Mouse (Mus musculus) testis, adult 2 months (tissue): ENCODE measurements around the gene Cdk13. TPM values are rescaled to one million over a fixed set of nuclear protein-coding genes. Genes with fewer than 3 reads are reported as not detected.

Source experiments
- H3K27ac ChIP-seq: fragments of 200-500 bp; 2 replicates; pipeline ENCODE4 v1.5.1; 2012; ENCODE audit warnings: low read depth, low read length; ENCODE audit not compliant: control insufficient read depth, insufficient read depth
- H3K27me3 ChIP-seq: fragments of 200-500 bp; 2 replicates; pipeline ENCODE4 v1.6.1; 2012; ENCODE audit warnings: mild to moderate bottlenecking, low read length, moderate library complexity; ENCODE audit not compliant: control insufficient read depth, insufficient read depth
- H3K36me3 ChIP-seq: fragments of 200-500 bp; 2 replicates; pipeline ENCODE4 v1.6.1; 2012; ENCODE audit warnings: mild to moderate bottlenecking, low read length; ENCODE audit not compliant: control insufficient read depth, insufficient read depth
- H3K4me1 ChIP-seq: fragments of 200-500 bp; 2 replicates; pipeline ENCODE4 v1.6.1; 2012; ENCODE audit warnings: low read length; ENCODE audit not compliant: control insufficient read depth, insufficient read depth
- H3K4me3 ChIP-seq: fragments of 200-500 bp; 2 replicates; pipeline ENCODE4 v1.5.1; 2012; ENCODE audit warnings: low read depth, mild to moderate bottlenecking, low read length, moderate library complexity, mixed read lengths; ENCODE audit not compliant: control insufficient read depth
- CTCF ChIP-seq: fragments of 200-500 bp; IDR thresholded peaks from 2 replicates; pipeline ENCODE4 v1.5.1; 2012; ENCODE audit warnings: low read depth, mild to moderate bottlenecking, inconsistent platforms, low read length, moderate library complexity; ENCODE audit not compliant: control insufficient read depth, insufficient read depth, insufficient replicate concordance
- POLR2A ChIP-seq: fragments of 200-500 bp; IDR thresholded peaks from 2 replicates; pipeline ENCODE4 v1.6.1; 2012; ENCODE audit warnings: low read depth, mild to moderate bottlenecking, inconsistent platforms, low read length, moderate library complexity; ENCODE audit not compliant: control insufficient read depth
- polyA plus RNA-seq: library from polyadenylated mRNA; depleted of rRNA; stranded (reverse); fragments of >200 nt; gene quantifications from 2 replicates; pipeline ENCODE4 v1.2.3, GENCODE M21; 2012

Gene Cdk13
- polyA plus RNA-seq, 1 experiment, result 26.3 TPM

DNA sequence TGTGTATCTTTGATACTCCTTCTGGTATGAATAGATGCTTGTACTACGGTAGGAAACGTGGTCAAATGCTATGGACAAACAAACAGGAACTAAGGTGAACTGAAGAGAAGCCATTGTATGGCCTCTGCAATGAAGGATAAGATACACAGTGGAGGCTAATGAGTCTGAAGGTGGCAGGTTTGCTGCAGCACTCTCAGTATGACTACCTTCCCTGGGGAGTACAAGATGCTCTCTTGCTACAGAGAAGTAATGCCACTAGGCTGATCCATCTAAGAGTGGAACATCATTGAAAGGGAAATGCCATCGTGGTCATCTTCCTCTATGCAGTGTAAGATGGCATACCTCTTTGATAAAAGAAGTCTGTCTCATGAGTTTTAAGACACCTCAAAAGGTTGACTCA, 28.0 kb upstream of the Cdk13 start:
- H3K4me1 ChIP-seq, result peaks cover 2% of the 10 kb centered on the region; the same call in 1 of the 2 replicates
- TF ChIP-seq POLR2A (no peak), CTCF (no peak)
- no peaks in the 10 kb centered on the region for H3K36me3 ChIP-seq

DNA sequence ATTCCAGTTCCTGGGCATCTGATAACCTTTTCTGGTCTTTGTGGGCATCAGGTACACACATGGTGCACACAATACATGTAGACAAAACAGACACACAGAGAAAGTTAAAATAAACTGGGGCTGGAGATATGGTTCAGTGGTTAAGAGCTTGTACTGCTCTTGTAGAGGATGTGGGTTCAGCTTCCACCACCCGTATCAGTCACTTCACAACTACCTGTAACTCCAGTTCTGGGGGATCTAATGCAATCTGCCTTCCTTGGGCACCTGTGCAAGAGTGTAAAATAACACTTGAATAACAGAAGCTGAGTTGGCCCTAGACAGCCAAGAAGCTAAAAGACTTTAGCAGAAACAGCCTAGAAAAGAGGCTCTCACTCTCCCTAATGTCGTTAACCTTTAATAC, 12.3 kb upstream of the Cdk13 start:
- no peak overlapping the region for H3K4me3 ChIP-seq
- no peak overlapping the region for H3K27ac ChIP-seq
- H3K27me3 ChIP-seq, result no peaks in the 10 kb centered on the region
- TF ChIP-seq POLR2A, result no peak
- TF ChIP-seq CTCF, result no peak
- H3K4me1 ChIP-seq, result no peaks in the 10 kb centered on the region
- H3K36me3 ChIP-seq, result no peaks in the 10 kb centered on the region

More for the DNA sequence above, 28.0 kb upstream of the Cdk13 start:
- Histone ChIP-seq H3K27ac (no peak overlapping the region), H3K4me3 (no peak overlapping the region), H3K27me3 (no peaks in the 10 kb centered on the region)

DNA sequence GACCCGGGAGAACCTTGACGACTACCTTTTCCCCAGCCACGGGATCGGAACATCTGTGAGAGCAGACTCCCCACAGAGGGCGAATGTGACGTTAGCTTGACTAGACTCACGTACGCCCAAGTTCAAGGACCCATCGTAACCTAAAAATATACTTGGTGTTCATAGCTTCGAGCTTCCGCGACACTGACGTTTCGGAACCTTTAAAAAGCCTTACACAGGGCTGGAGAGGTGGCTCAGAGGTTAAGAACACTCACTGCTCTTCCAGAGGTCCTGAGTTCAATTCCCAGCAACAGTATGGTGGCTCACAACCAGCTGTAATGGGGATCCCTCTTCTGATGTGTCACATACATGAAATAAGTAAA, 698 bp upstream of the Cdk13 start:
- Histone ChIP-seq H3K4me1 (peaks cover 3% of the 10 kb centered on the region; the same call in 1 of the 2 replicates), H3K36me3 (no peaks in the 10 kb centered on the region), H3K27ac (peak overlapping the region; percentile 74), H3K4me3 (peak overlapping the region; percentile 78), H3K27me3 (no peaks in the 10 kb centered on the region)
- no peak for TF ChIP-seq CTCF
- no peak for TF ChIP-seq POLR2A

DNA sequence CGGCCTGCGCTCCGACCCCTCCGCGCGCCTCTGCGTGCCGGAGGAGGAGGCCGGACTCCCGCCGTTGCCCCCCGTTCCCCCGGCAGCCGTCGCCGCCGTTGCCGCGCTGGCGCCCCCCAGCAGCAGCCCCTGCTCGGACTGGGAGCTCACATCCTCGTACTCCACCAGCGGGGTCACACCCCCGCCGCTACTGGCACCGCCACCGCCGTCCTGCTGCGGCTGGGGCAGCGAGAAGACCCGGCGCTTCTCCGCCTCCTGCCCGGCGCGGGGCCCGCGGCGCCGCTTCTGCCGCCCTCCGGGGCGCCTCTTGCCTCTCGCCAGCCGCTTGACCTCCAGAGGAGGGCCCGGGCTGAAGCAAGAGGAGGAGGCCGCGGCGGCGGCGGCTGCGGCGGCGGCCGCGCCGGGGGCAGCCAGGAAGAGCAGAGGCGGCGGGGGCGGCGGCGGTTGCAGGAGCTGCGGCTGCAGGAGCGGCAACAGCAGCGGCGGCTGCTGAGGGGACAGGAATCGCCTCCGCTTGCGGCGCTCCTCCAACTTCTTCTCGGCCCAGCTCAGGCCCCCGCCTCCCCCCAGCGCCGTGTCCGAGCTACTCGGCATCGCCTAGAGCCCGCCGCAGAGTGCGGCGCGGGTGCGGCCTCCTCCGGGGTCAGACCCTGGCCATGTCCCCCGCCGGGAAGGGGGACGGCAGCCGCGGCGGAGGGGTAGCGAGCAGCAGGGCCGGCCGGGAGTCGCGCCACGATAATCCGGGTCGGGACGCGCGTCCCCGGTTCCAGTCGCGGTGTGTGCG, 647 bp downstream of the Cdk13 start:
- no peaks in the 10 kb centered on the region for H3K36me3 ChIP-seq
- H3K27ac ChIP-seq, result peak overlapping the region; percentile 92
- peaks cover 3% of the 10 kb centered on the region; the same call in 1 of the 2 replicates for H3K4me1 ChIP-seq
- H3K4me3 ChIP-seq, result peak overlapping the region; percentile 78
- H3K27me3 ChIP-seq, result no peaks in the 10 kb centered on the region
- TF ChIP-seq POLR2A (peak; percentile 5; the same call in 1 of the 2 replicates), CTCF (no peak)

DNA sequence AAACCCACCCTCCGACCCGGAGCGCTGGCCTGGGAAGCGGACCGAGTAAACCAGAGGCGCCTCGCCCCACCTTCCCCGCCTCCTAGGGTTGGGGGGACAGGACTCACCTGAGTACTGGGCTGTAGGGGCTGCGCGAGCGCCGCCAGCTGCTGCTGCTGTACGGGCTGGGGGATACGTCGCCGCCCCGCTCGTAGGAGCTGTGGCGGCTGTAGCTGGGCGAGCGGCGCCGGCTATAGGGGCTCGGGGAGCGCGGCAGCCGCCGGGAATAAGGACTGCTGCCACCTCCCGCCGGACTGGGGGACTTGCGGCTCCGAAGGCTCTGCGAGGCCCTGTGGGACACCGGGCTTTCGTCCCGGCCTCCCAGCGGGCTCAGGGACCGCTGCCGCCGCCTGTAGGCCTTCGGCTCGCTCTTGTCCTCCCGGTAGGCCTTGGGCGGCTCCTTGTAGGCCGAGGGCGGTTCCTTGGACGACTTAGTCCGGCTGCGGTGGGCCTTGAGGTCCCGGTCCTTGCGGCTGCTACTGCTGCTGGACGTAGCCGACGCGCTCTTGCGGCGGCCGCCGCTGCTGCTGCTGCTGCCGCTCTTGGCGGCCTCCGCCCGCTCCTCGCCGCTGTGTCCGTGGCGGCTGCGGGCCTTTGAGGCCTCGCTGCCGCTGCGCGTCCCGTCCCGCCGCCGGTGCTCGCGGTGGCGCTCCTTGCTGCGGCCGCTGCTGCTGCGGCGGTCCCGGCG, 1.4 kb downstream of the Cdk13 start:
- peaks cover 3% of the 10 kb centered on the region; the same call in 1 of the 2 replicates for H3K4me1 ChIP-seq
- H3K27ac ChIP-seq, result peak overlapping the region; percentile 92
- H3K4me3 ChIP-seq, result peak overlapping the region; percentile 78
- H3K27me3 ChIP-seq, result no peaks in the 10 kb centered on the region
- no peaks in the 10 kb centered on the region for H3K36me3 ChIP-seq
- TF ChIP-seq POLR2A (no peak), CTCF (no peak)

DNA sequence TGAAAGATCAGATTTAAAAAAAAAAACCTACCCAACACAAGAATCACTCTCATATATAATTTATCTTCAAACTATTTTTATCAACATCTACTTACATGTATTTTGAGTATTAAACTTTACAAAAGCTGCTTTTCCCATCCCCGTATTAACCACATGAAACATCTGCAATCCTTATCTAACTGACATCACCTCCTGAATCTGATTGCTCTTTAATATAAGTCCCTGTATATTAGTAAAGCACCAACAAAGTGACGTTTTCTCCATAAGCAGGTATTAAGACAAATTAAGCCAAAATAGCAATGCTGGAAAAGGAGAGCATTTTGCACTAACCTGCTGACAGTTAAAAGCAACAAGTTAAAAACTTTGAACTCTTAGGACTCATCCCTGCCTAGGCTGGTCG, 2.0 kb downstream of the Cdk13 start:
- Histone ChIP-seq H3K27me3 (no peaks in the 10 kb centered on the region), H3K27ac (peak overlapping the region; percentile 92), H3K36me3 (no peaks in the 10 kb centered on the region), H3K4me1 (peaks cover 3% of the 10 kb centered on the region; the same call in 1 of the 2 replicates), H3K4me3 (peak overlapping the region; percentile 78)
- TF ChIP-seq CTCF (no peak), POLR2A (no peak)

DNA sequence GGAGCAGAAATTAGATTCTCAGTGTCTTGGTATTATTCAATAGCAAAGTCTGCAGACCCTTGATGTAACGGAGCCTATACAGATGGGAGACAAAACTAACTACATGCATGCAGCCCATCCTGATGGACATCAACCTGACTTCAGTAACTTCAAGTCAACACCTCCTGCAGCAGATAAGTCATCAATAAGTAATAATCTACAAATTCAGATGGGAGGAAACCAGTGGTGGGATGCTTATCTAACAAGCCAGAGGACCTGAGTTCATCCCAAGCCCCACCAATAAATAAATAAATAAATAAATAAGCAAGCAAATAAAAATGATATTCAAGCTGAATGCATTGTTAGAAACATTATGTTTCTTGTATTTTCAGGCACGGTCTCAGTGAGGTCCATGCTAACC, 5.2 kb downstream of the Cdk13 start:
- Histone ChIP-seq H3K4me3 (no peak overlapping the region), H3K4me1 (peaks cover 3% of the 10 kb centered on the region; the same call in 1 of the 2 replicates), H3K27me3 (no peaks in the 10 kb centered on the region), H3K27ac (no peak overlapping the region), H3K36me3 (no peaks in the 10 kb centered on the region)
- TF ChIP-seq CTCF, result no peak
- no peak for TF ChIP-seq POLR2A
